Mouse (Mus musculus) neutrophil, adult 65 days (primary cell): ENCODE data around the gene Gldc. TPM values are rescaled to one million over a fixed set of nuclear protein-coding genes. Genes with fewer than 3 reads are reported as not detected.

Experiments used
- total RNA-seq: library from RNA; stranded (reverse); gene quantifications from 2 replicates; pipeline ENCODE4 v1.2.4, GENCODE M21; 2023

Gldc gene
- total RNA-seq: 0.28 TPM in 1 of 2 replicates, not detected in the other

GRCm38 (mm10) chr19:30174919-30175571 is at the start of gene Gldc:
Gene Gldc, minus strand, starts transcription at chr19:30175429.

Other genes with a start within 250 kb of the Gldc start
- not detected in 2 replicates for gene Trpd52l3, start 171.6 kb downstream of the Gldc start, total RNA-seq
- gene Uhrf2, start 144.9 kb downstream of the Gldc start, total RNA-seq: 31.9 and 42.7 TPM in 2 replicates
- gene Mbl2, start 57.5 kb upstream of the Gldc start, total RNA-seq: not detected in 2 replicates